Mouse (Mus musculus) liver, adult 2 months (tissue): ENCODE measurements around the gene Mapk14. TPM values are rescaled to one million over a fixed set of nuclear protein-coding genes. Genes with fewer than 3 reads are reported as not detected.
A peak's percentile ranks its signal among the peaks of the same experiment; 100 is the strongest.

Experiments used
- DNase-seq: peaks from one replicate; pipeline ENCODE4 v3.0.0-alpha.2; 2011; ENCODE audit warnings: low read depth, low spot score; ENCODE audit errors: extremely low read depth
- H3K27ac ChIP-seq: fragments of 200-500 bp; replicated peaks from 2 replicates; pipeline ENCODE4 v1.5.1; 2012; ENCODE audit warnings: low read depth, mild to moderate bottlenecking, control low read depth, inconsistent platforms, low read length; ENCODE audit not compliant: insufficient read depth
- H3K27me3 ChIP-seq: fragments of 200-500 bp; 2 replicates; pipeline ENCODE4 v1.6.1; 2012; ENCODE audit warnings: mild to moderate bottlenecking, moderate library complexity, low read length, inconsistent platforms; ENCODE audit not compliant: control insufficient read depth, insufficient read depth
- H3K36me3 ChIP-seq: fragments of 200-500 bp; 2 replicates; pipeline ENCODE4 v1.6.1; 2012; ENCODE audit warnings: low read length, inconsistent platforms; ENCODE audit not compliant: control insufficient read depth, insufficient read depth
- H3K4me1 ChIP-seq: fragments of 200-500 bp; 2 replicates; pipeline ENCODE4 v1.6.1; 2011; ENCODE audit warnings: low read length; ENCODE audit not compliant: control insufficient read depth, insufficient read depth
- H3K4me3 ChIP-seq: fragments of 200-500 bp; 2 replicates; pipeline ENCODE4 v1.5.1; 2011; ENCODE audit warnings: low read depth, mild to moderate bottlenecking, control low read depth, low read length, moderate library complexity; ENCODE audit not compliant: insufficient read depth
- H3K79me2 ChIP-seq: fragments of 200-500 bp; 2 replicates; pipeline ENCODE4 v1.6.1; 2012; ENCODE audit warnings: inconsistent platforms, mild to moderate bottlenecking, low read length, moderate library complexity; ENCODE audit not compliant: control insufficient read depth, insufficient read depth
- H3K9ac ChIP-seq: fragments of 200-500 bp; 2 replicates; pipeline ENCODE4 v1.6.1; 2012; ENCODE audit warnings: low read depth, mild to moderate bottlenecking, control low read depth, inconsistent platforms, low read length
- CTCF ChIP-seq: fragments of 200-500 bp; IDR thresholded peaks from 2 replicates; pipeline ENCODE4 v1.5.1; 2011; ENCODE audit warnings: low read depth, low read length, control low read depth
- POLR2A ChIP-seq: fragments of 200-500 bp; IDR thresholded peaks from 2 replicates; pipeline ENCODE4 v1.6.1; 2011; ENCODE audit warnings: low read length, control low read depth; ENCODE audit not compliant: insufficient read depth; ENCODE audit errors: extremely low read depth
- WGBS: fragments of 180-500 bp; shearing (Covaris S2); methylation state at CpG from one replicate; pipeline ENCODE4 v1.1.7; 2018; 5-methylcytosine and 5-hydroxymethylcytosine counted together
- polyA plus RNA-seq: library from polyadenylated mRNA; depleted of rRNA; stranded (reverse); fragments of >200 nt; gene quantifications from 2 replicates; pipeline ENCODE4 v1.2.3, GENCODE M21; 2012
- total RNA-seq: library from RNA; depleted of rRNA; stranded (reverse); fragments of >200 nt; gene quantifications from 2 replicates; pipeline ENCODE4 v1.2.3, GENCODE M21; 2014

The Mapk14 gene
- total and polyA plus RNA-seq, 2 experiments: 37.7 to 51.6 TPM

GRCm38 (mm10) chr17:28701171-28701570 lies 10.0 kb downstream of the Mapk14 start:
- no peak for DNase-seq
- Histone ChIP-seq H3K4me3 (no peak overlapping the region), H3K27ac (no peak overlapping the region; the same call in 1 of the 2 replicates), H3K4me1 (peaks cover 32% of the 10 kb centered on the region), H3K27me3 (no peaks in the 10 kb centered on the region), H3K36me3 (peaks cover 4% of the 10 kb centered on the region; the same call in 1 of the 2 replicates), H3K9ac (no peak overlapping the region), H3K79me2 (peaks cover 33% of the 10 kb centered on the region)
- WGBS: 89% methylated on average over 4 of the region's 4 CpGs
- TF ChIP-seq CTCF (no peak), POLR2A (no peak)

GRCm38 (mm10) chr17:28701737-28702136 lies 10.6 kb downstream of the Mapk14 start:
- Histone ChIP-seq H3K79me2 (peaks cover 31% of the 10 kb centered on the region), H3K36me3 (peaks cover 4% of the 10 kb centered on the region; the same call in 1 of the 2 replicates), H3K27ac (no peak overlapping the region), H3K27me3 (no peaks in the 10 kb centered on the region), H3K4me1 (peaks cover 28% of the 10 kb centered on the region), H3K4me3 (no peak overlapping the region), H3K9ac (no peak overlapping the region)
- peak; percentile 60 for DNase-seq
- 48% methylated on average over 3 of the region's 3 CpGs for WGBS
- TF ChIP-seq CTCF: no peak
- no peak for TF ChIP-seq POLR2A

- DNase-seq: peak; percentile 71
- peaks cover 28% of the 10 kb centered on the region for H3K79me2 ChIP-seq
- WGBS: 15% methylated on average over 2 of the region's 2 CpGs
Observed at GRCm38 (mm10) chr17:28702646-28703045, 11.5 kb downstream of the Mapk14 start.

GRCm38 (mm10) chr17:28706697-28707096 lies 15.6 kb downstream of the Mapk14 start:
- H3K27ac ChIP-seq: peak overlapping the region; percentile 26
- peaks cover 26% of the 10 kb centered on the region for H3K4me1 ChIP-seq
- WGBS: 23% methylated on average over 1 of the region's 1 CpGs
- TF ChIP-seq POLR2A (no peak), CTCF (no peak)
- peak; percentile 41 for DNase-seq
- H3K9ac ChIP-seq: 0 out of 2 replicates have a peak overlapping the region, but pooled peaks have one; percentile 3
- H3K4me3 ChIP-seq: no peak overlapping the region
- no peaks in the 10 kb centered on the region for H3K27me3 ChIP-seq
- H3K36me3 ChIP-seq: peaks cover 4% of the 10 kb centered on the region; the same call in 1 of the 2 replicates
- peaks cover 40% of the 10 kb centered on the region; the same call in 1 of the 2 replicates for H3K79me2 ChIP-seq

More at GRCm38 (mm10) chr17:28702646-28703045, 11.5 kb downstream of the Mapk14 start:
- Histone ChIP-seq H3K27ac (peak overlapping the region; percentile 46), H3K4me3 (no peak overlapping the region), H3K36me3 (peaks cover 4% of the 10 kb centered on the region; the same call in 1 of the 2 replicates), H3K4me1 (peaks cover 28% of the 10 kb centered on the region), H3K27me3 (no peaks in the 10 kb centered on the region), H3K9ac (no peak overlapping the region)
- TF ChIP-seq POLR2A (no peak), CTCF (no peak)

GRCm38 (mm10) chr17:28707136-28707627 lies 16.1 kb downstream of the Mapk14 start:
- WGBS: 62% methylated on average over 3 of the region's 3 CpGs
- Histone ChIP-seq H3K36me3 (peaks cover 4% of the 10 kb centered on the region; the same call in 1 of the 2 replicates), H3K9ac (no peak overlapping the region), H3K4me3 (no peak overlapping the region), H3K27me3 (no peaks in the 10 kb centered on the region), H3K79me2 (peaks cover 44% of the 10 kb centered on the region), H3K4me1 (peaks cover 27% of the 10 kb centered on the region), H3K27ac (no peak overlapping the region; the same call in none of the 2 replicates)
- TF ChIP-seq CTCF: no peak
- no peak for TF ChIP-seq POLR2A
- DNase-seq: peak; percentile 56

- H3K36me3 ChIP-seq: peaks cover 4% of the 10 kb centered on the region; the same call in 1 of the 2 replicates
- peak overlapping the region; percentile 10 for H3K27ac ChIP-seq
- peaks cover 29% of the 10 kb centered on the region for H3K4me1 ChIP-seq
- H3K27me3 ChIP-seq: no peaks in the 10 kb centered on the region
- no peak for TF ChIP-seq CTCF
- TF ChIP-seq POLR2A: no peak
- WGBS: 16% methylated on average over 2 of the region's 2 CpGs
- no peak overlapping the region for H3K4me3 ChIP-seq
- peak; percentile 90 for DNase-seq
- H3K9ac ChIP-seq: no peak overlapping the region
- peaks cover 49% of the 10 kb centered on the region for H3K79me2 ChIP-seq
Observed at GRCm38 (mm10) chr17:28707816-28708215, 16.7 kb downstream of the Mapk14 start.
